Mouse (Mus musculus) cortical plate, adult 2 months (tissue): ENCODE results near the gene Tmem246. TPM values are rescaled to one million over a fixed set of nuclear protein-coding genes. Genes with fewer than 3 reads are reported as not detected.
"Not testable (repeated sequence)": the region's sequence is repeated elsewhere in the genome, so short reads cannot be mapped to it uniquely, and the experiment has no call there.

Experiments
- H3K27ac ChIP-seq: fragments of 200-500 bp; 2 replicates; pipeline ENCODE4 v1.5.1; 2012; ENCODE audit warnings: low read length, control low read depth, inconsistent platforms; ENCODE audit not compliant: insufficient read depth
- H3K4me1 ChIP-seq: fragments of 200-500 bp; 2 replicates; pipeline ENCODE4 v1.6.1; 2011; ENCODE audit warnings: low read length; ENCODE audit not compliant: control insufficient read depth, insufficient read depth
- H3K4me3 ChIP-seq: fragments of 200-500 bp; 2 replicates; pipeline ENCODE4 v1.5.1; 2011; ENCODE audit warnings: mild to moderate bottlenecking, low read length, control low read depth; ENCODE audit not compliant: insufficient read depth
- CTCF ChIP-seq: fragments of 200-500 bp; IDR thresholded peaks from 2 replicates; pipeline ENCODE4 v1.5.1; 2011; ENCODE audit warnings: mild to moderate bottlenecking, control low read depth, low read length; ENCODE audit not compliant: insufficient read depth; ENCODE audit errors: extremely low read depth
- POLR2A ChIP-seq: fragments of 200-500 bp; IDR thresholded peaks from 2 replicates; pipeline ENCODE4 v1.6.1; 2011; ENCODE audit warnings: mild to moderate bottlenecking, low read length, control low read depth; ENCODE audit not compliant: insufficient read depth; ENCODE audit errors: extremely low read depth
- polyA plus RNA-seq: library from polyadenylated mRNA; depleted of rRNA; stranded (reverse); fragments of >200 nt; gene quantifications from 2 replicates; pipeline ENCODE4 v1.2.3, GENCODE M21; 2012; rRNA removed

Gene Tmem246
- polyA plus RNA-seq = 76.4 and 78.4 TPM in 2 replicates

DNA sequence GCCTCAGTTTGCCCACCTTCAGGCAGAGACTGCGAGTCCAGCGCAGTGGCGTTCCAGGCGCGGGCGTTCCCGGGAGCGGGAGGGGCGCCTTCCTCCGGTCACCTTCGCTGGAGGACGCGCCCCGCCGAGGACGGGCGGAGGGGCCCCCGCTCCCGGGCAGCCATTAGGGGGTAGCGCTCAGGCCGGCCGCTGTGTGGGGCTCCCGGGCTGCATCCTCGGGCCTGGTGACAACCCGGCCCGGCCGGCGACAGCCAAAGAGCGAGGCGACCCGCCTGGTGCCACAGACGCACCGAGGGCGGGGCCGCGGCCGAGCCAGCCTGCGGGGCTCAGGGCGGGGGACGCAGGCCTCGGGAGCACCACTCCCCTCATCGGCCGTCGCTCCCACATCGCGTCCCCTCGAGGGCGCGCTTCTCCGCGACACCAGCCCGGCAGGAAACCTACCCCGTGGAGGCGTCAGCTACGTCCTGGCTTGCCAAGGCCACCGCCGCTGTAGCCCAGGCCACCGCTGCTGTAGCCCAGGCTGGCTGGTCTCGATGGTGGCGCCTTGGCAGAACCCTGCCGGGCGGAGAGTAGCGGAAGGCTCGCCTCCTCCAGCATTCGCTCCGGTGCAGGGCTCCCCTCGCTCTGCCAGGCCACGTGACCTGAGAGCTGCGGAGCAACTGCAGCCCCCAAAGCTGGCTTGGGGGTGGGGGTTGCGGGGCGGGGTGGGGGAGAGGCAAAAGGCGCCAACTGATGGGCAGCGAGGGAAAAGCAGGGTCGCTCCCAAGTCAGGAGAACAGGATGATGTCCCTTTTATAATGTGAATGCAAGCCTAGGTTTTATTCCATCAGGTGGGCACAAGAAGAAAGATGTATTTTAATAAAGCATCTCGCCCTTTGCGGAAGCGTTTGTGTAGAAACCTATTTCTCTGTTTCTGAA lies at the start of gene Tmem246:
Gene Tmem246 (minus strand): TSS at position 694 of the 918 bp plus-strand sequence.
- peak within 1 kb of the TSS; percentile 100 for H3K27ac ChIP-seq
- TF ChIP-seq POLR2A (peak; percentile 58; the same call in 1 of the 2 replicates), CTCF (no peak)
- peak within 1 kb of the TSS; percentile 100 for H3K4me3 ChIP-seq
- peaks cover 3% of the 10 kb centered on the region; the same call in 1 of the 2 replicates for H3K4me1 ChIP-seq

- TF ChIP-seq POLR2A = no peak
- TF ChIP-seq CTCF = no peak
- H3K27ac ChIP-seq = no peak overlapping the region
- H3K4me3 ChIP-seq = no peak overlapping the region
- no peaks in the 10 kb centered on the region; the same call in 1 of the 2 replicates for H3K4me1 ChIP-seq
Measured at GRCm38 (mm10) chr4:49639913-49640312, 42.2 kb upstream of the Tmem246 start.

GRCm38 (mm10) chr4:49637821-49638220 lies 40.1 kb upstream of the Tmem246 start:
- H3K27ac ChIP-seq = no peak overlapping the region
- peaks cover 4% of the 10 kb centered on the region for H3K4me1 ChIP-seq
- TF ChIP-seq POLR2A (no peak), CTCF (no peak)
- H3K4me3 ChIP-seq = no peak overlapping the region

DNA sequence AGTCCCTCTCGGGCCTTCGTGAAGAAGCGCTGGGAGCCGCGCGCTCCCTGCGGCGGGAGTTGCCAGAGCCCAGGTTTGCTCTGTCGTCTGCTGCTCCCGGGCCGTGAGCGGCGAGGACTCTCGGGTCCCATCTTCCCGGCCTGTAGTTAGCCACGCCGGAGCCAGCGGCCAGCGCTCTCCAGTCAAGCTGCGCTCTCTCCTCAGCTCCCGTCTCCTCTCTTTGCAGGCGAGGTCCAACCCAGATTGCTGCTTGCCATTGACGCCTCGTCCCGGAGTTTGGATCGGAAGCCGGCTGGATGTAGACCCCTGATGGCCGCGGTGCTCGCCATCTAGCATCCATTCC lies 34.4 kb upstream of the Tmem246 start:
- peaks cover 4% of the 10 kb centered on the region for H3K4me1 ChIP-seq
- H3K27ac ChIP-seq = no peak overlapping the region
- TF ChIP-seq CTCF (no peak), POLR2A (no peak)
- peak overlapping the region; percentile 75 for H3K4me3 ChIP-seq

- peak within 1 kb of the TSS; percentile 75 for H3K4me3 ChIP-seq
- TF ChIP-seq CTCF (no peak), POLR2A (peak; percentile 99)
Measured at GRCm38 (mm10) chr4:49631319-49632138, 33.9 kb upstream of the Tmem246 start, which contains the start of gene Rnf20. Gene Rnf20, plus strand, starts transcription at chr4:49632006.

GRCm38 (mm10) chr4:49628941-49629340 lies 31.3 kb upstream of the Tmem246 start:
- H3K27ac ChIP-seq = no peak overlapping the region
- H3K4me3 ChIP-seq = no peak overlapping the region
- TF ChIP-seq CTCF = no peak
- TF ChIP-seq POLR2A = no peak
- peaks cover 2% of the 10 kb centered on the region for H3K4me1 ChIP-seq

More at GRCm38 (mm10) chr4:49631319-49632138, 33.9 kb upstream of the Tmem246 start, which contains the start of gene Rnf20:
- peaks cover 4% of the 10 kb centered on the region for H3K4me1 ChIP-seq
- H3K27ac ChIP-seq = peak within 1 kb of the TSS; percentile 13; the same call in 1 of the 2 replicates

GRCm38 (mm10) chr4:49626973-49627372 lies 29.3 kb upstream of the Tmem246 start:
- H3K4me3 ChIP-seq = no peak overlapping the region
- no peak overlapping the region for H3K27ac ChIP-seq
- peak; percentile 88 for TF ChIP-seq CTCF
- no peak for TF ChIP-seq POLR2A
- H3K4me1 ChIP-seq = no peaks in the 10 kb centered on the region

DNA sequence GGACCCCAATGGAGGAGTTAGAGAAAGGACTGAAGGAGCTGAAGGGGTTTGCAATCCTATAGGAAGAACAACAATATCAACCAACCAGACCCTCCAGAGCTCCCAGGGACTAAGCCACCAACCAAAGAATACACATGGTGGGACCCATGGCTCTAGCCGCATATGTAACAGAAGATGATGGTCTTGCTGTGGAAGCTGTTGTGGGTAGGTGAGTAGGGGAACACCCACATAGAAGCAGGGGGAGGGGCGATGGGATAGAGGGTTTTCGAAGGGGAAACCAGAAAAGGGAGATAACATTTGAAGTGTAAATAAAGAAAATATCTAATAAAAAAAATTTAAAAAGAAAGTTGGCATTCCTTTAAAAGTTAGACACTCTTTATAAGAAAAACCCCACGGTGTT lies 27.3 kb upstream of the Tmem246 start:
- not testable (repeated sequence) for H3K27ac ChIP-seq, H3K4me3 ChIP-seq, H3K4me1 ChIP-seq

GRCm38 (mm10) chr4:49623916-49624315 lies 26.2 kb upstream of the Tmem246 start:
- TF ChIP-seq POLR2A = no peak
- no peak for TF ChIP-seq CTCF
- no peaks in the 10 kb centered on the region for H3K4me1 ChIP-seq
- no peak overlapping the region for H3K27ac ChIP-seq
- no peak overlapping the region for H3K4me3 ChIP-seq
